Mouse (Mus musculus): ENCODE data around the gene Kif17. TPM values are rescaled to one million over a fixed set of nuclear protein-coding genes. Genes with fewer than 3 reads are reported as not detected.
A peak's percentile ranks its signal among the peaks of the same experiment; 100 is the strongest.
"Not testable (repeated sequence)": the region's sequence is repeated elsewhere in the genome, so short reads cannot be mapped to it uniquely, and the experiment has no call there.

Kif17 gene
- polyA plus RNA-seq, 1 experiment from 2014 or later, result 0.61 TPM

DNA sequence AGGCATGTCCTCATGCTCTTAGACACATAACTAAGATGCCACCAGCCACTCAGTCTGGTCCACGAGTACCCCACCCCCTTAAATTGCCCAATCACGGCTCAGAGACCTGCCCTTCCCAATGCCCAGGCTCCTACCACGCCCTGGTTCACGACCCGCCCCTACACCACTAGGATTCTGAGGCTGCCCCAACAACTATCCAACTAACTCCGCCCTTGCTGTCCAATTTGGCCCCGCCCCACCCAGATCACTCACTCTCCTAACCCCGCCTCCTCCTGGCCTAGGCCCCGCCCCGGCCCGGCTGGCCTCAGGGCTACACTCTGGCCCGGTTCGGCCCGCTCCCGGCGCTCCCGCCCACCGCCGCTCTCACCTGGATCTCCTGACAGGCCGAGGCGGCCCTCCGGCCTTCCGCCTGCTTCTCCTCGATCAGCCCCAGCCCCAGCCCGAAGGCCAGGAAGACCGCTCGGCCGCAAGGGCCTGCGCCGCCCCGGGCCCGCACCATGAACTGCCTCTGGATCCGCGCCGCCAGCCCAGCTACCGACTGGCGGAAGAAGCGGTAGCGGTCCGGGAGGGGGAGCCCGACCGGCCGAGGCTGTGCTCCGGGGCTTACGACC lies 75.3 kb downstream of the Kif17 start:
- WGBS, result under 1% methylated on average over 45 of the region's 45 CpGs
- ATAC-seq, result peak; percentile 89
- peak; percentile 87 for DNase-seq (ENCODE audit: low spot score)
- peak overlapping the region; percentile 56 for H3K4me2 ChIP-seq (ENCODE audit: low read length)
- peaks cover 4% of the 10 kb centered on the region; the same call in 1 of the 2 replicates for H3K4me1 ChIP-seq (ENCODE audit: control insufficient read depth, insufficient read depth, low read length)
- peak overlapping the region; percentile 95 for H3K27ac ChIP-seq (ENCODE audit: low read depth, low read length)
- H3K36me3 ChIP-seq (ENCODE audit: control insufficient read depth, insufficient read depth, low read length), result peaks cover 2% of the 10 kb centered on the region; the same call in 1 of the 2 replicates
- H3K27me3 ChIP-seq (replicated peaks; ENCODE audit: control insufficient read depth, insufficient read depth, low read length), result no peaks in the 10 kb centered on the region
- peak overlapping the region; percentile 88 for H3K9ac ChIP-seq (ENCODE audit: low read length)
- no peaks in the 10 kb centered on the region for H3K9me3 ChIP-seq (replicated peaks; ENCODE audit: control insufficient read depth, low read length)
- H3K4me3 ChIP-seq (ENCODE audit: low read depth, low read length), result peak overlapping the region; percentile 79

GRCm38 (mm10) chr4:138326077-138326695 lies 76.0 kb downstream of the Kif17 start, which contains the start of gene Pink1:
Gene Pink1, minus strand, starts transcription at chr4:138326307.
- H3K9ac ChIP-seq (ENCODE audit: low read length), result peak within 1 kb of the TSS; percentile 88
- peak; percentile 87 for DNase-seq (ENCODE audit: low spot score)
- peak; percentile 80 for ATAC-seq
- H3K4me2 ChIP-seq (ENCODE audit: low read length), result peak within 1 kb of the TSS; percentile 56
- peak within 1 kb of the TSS; percentile 95 for H3K27ac ChIP-seq (ENCODE audit: low read depth, low read length)
- no peaks in the 10 kb centered on the region for H3K9me3 ChIP-seq (replicated peaks; ENCODE audit: control insufficient read depth, low read length)
- WGBS, result 5% methylated on average over 37 of the region's 41 CpGs
- H3K4me3 ChIP-seq (ENCODE audit: low read depth, low read length), result peak within 1 kb of the TSS; percentile 79
- H3K4me1 ChIP-seq (ENCODE audit: control insufficient read depth, insufficient read depth, low read length), result peaks cover 4% of the 10 kb centered on the region; the same call in 1 of the 2 replicates
- H3K36me3 ChIP-seq (ENCODE audit: control insufficient read depth, insufficient read depth, low read length), result no peaks in the 10 kb centered on the region
- 0 out of 2 replicates have a peak, but pooled peaks cover under 1% of the 10 kb centered on the region for H3K27me3 ChIP-seq (replicated peaks; ENCODE audit: control insufficient read depth, insufficient read depth, low read length)

GRCm38 (mm10) chr4:138327155-138327554 lies 76.9 kb downstream of the Kif17 start:
- not testable (repeated sequence) for H3K36me3 ChIP-seq (ENCODE audit: control insufficient read depth, insufficient read depth, low read length); H3K9ac ChIP-seq (ENCODE audit: low read length); ATAC-seq; H3K9me3 ChIP-seq (replicated peaks; ENCODE audit: control insufficient read depth, low read length); DNase-seq (ENCODE audit: low spot score); H3K4me2 ChIP-seq (ENCODE audit: low read length); H3K27me3 ChIP-seq (replicated peaks; ENCODE audit: control insufficient read depth, insufficient read depth, low read length); H3K4me3 ChIP-seq (ENCODE audit: low read depth, low read length); H3K27ac ChIP-seq (ENCODE audit: low read depth, low read length); H3K4me1 ChIP-seq (ENCODE audit: control insufficient read depth, insufficient read depth, low read length)
- WGBS, result 53% methylated on average over 7 of the region's 12 CpGs

- H3K4me3 ChIP-seq (ENCODE audit: low read depth, low read length), result no peak overlapping the region
- H3K27ac ChIP-seq (ENCODE audit: low read depth, low read length), result no peak overlapping the region
- ATAC-seq, result no peak
- DNase-seq (ENCODE audit: low spot score), result no peak
- no peak overlapping the region for H3K9ac ChIP-seq (ENCODE audit: low read length)
- 0 out of 2 replicates have a peak, but pooled peaks cover 4% of the 10 kb centered on the region for H3K27me3 ChIP-seq (replicated peaks; ENCODE audit: control insufficient read depth, insufficient read depth, low read length)
- no peaks in the 10 kb centered on the region for H3K36me3 ChIP-seq (ENCODE audit: control insufficient read depth, insufficient read depth, low read length)
- peak overlapping the region; percentile 41 for H3K4me2 ChIP-seq (ENCODE audit: low read length)
- H3K4me1 ChIP-seq (ENCODE audit: control insufficient read depth, insufficient read depth, low read length), result peaks cover 4% of the 10 kb centered on the region; the same call in 1 of the 2 replicates
- no peaks in the 10 kb centered on the region for H3K9me3 ChIP-seq (replicated peaks; ENCODE audit: control insufficient read depth, low read length)
- WGBS, result 70% methylated on average over 7 of the region's 7 CpGs
Measured at GRCm38 (mm10) chr4:138327891-138328470, 77.7 kb downstream of the Kif17 start.

GRCm38 (mm10) chr4:138330264-138330671 lies 80.0 kb downstream of the Kif17 start:
- Histone ChIP-seq H3K4me3 (ENCODE audit: low read depth, low read length) (no peak overlapping the region), H3K36me3 (ENCODE audit: control insufficient read depth, insufficient read depth, low read length) (no peaks in the 10 kb centered on the region), H3K4me1 (ENCODE audit: control insufficient read depth, insufficient read depth, low read length) (no peaks in the 10 kb centered on the region; the same call in 1 of the 2 replicates), H3K9me3 (replicated peaks; ENCODE audit: control insufficient read depth, low read length) (no peaks in the 10 kb centered on the region), H3K9ac (ENCODE audit: low read length) (no peak overlapping the region), H3K4me2 (ENCODE audit: low read length) (no peak overlapping the region), H3K27me3 (replicated peaks; ENCODE audit: control insufficient read depth, insufficient read depth, low read length) (0 out of 2 replicates have a peak, but pooled peaks cover 4% of the 10 kb centered on the region), H3K27ac (ENCODE audit: low read depth, low read length) (no peak overlapping the region)
- ATAC-seq, result no peak
- DNase-seq (ENCODE audit: low spot score), result no peak
- WGBS, result 11% methylated on average over 15 of the region's 15 CpGs

DNA sequence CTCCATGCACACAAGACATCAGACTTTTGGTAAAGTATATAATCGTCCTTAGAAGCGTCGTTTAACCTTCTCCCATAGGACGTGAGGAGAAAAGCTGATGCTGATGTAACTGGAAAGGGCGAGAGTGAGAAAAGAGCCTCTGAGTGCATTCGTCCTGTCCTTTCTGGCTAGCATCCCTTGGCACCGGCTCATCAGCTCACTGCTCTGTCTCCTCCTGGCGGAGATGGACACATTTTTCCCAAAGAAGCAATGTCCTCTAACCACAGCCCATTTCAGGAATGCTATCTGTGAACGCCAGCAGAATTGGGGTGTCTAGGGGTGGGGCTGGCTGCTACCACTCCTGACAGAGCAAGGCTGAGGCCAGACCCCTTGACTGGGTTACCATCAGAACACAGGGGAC lies 81.4 kb downstream of the Kif17 start:
- 0 out of 2 replicates have a peak, but pooled peaks cover 4% of the 10 kb centered on the region for H3K27me3 ChIP-seq (replicated peaks; ENCODE audit: control insufficient read depth, insufficient read depth, low read length)
- ATAC-seq (no peak), DNase-seq (ENCODE audit: low spot score) (no peak)
- H3K9ac ChIP-seq (ENCODE audit: low read length), result no peak overlapping the region
- H3K9me3 ChIP-seq (replicated peaks; ENCODE audit: control insufficient read depth, low read length), result no peaks in the 10 kb centered on the region
- 78% methylated on average over 9 of the region's 9 CpGs for WGBS
- no peaks in the 10 kb centered on the region for H3K36me3 ChIP-seq (ENCODE audit: control insufficient read depth, insufficient read depth, low read length)
- no peak overlapping the region for H3K27ac ChIP-seq (ENCODE audit: low read depth, low read length)
- H3K4me3 ChIP-seq (ENCODE audit: low read depth, low read length), result no peak overlapping the region
- no peak overlapping the region for H3K4me2 ChIP-seq (ENCODE audit: low read length)
- no peaks in the 10 kb centered on the region for H3K4me1 ChIP-seq (ENCODE audit: control insufficient read depth, insufficient read depth, low read length)

DNA sequence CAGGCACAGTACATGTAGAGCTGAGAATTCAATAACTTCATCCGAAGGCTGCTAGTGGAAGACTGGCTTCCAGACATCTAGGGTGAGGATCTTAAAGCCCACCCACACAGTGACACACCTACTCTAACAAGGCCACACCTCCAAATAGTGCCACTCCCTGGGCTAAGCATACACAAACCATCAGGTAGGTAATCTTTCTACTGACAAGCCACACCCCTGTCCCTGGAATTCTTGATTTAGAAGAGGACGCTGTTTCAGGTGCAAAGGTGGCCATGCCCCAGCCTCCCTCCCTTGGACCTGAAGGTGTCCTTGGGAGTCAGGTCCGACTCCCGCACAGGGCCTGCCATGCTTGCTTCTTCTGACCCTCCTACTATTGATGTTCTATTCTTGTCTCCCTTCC lies 82.9 kb downstream of the Kif17 start:
- no peak overlapping the region for H3K4me3 ChIP-seq (ENCODE audit: low read depth, low read length)
- H3K27me3 ChIP-seq (replicated peaks; ENCODE audit: control insufficient read depth, insufficient read depth, low read length), result 0 out of 2 replicates have a peak, but pooled peaks cover 4% of the 10 kb centered on the region
- no peak overlapping the region for H3K9ac ChIP-seq (ENCODE audit: low read length)
- H3K9me3 ChIP-seq (replicated peaks; ENCODE audit: control insufficient read depth, low read length), result no peaks in the 10 kb centered on the region
- H3K4me2 ChIP-seq (ENCODE audit: low read length), result no peak overlapping the region
- 84% methylated on average over 4 of the region's 4 CpGs for WGBS
- DNase-seq (ENCODE audit: low spot score), result no peak
- H3K36me3 ChIP-seq (ENCODE audit: control insufficient read depth, insufficient read depth, low read length), result no peaks in the 10 kb centered on the region
- H3K27ac ChIP-seq (ENCODE audit: low read depth, low read length), result no peak overlapping the region
- ATAC-seq, result no peak
- no peaks in the 10 kb centered on the region for H3K4me1 ChIP-seq (ENCODE audit: control insufficient read depth, insufficient read depth, low read length)

DNA sequence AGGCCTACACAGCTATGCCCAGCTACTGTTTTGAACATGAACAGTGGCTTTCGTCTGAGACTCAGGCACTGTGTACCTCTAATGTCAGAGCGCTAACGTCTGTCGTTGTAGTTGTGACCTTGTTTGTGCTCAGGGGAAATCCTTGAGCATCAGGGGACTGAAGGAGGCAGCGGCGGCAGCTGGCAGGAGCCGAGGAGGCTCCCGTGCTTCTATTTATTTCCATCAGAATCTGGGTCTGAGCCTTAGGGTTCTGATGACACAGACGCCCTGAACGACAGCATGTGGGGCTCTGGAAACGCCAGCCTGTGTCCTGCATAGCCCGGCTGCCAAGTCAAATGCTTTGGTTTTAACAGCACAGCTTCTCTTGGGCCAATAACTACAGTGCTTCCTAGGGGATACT lies 84.8 kb downstream of the Kif17 start:
- Histone ChIP-seq H3K4me2 (ENCODE audit: low read length) (no peak overlapping the region), H3K27me3 (replicated peaks; ENCODE audit: control insufficient read depth, insufficient read depth, low read length) (0 out of 2 replicates have a peak, but pooled peaks cover 4% of the 10 kb centered on the region), H3K36me3 (ENCODE audit: control insufficient read depth, insufficient read depth, low read length) (no peaks in the 10 kb centered on the region), H3K9me3 (replicated peaks; ENCODE audit: control insufficient read depth, low read length) (no peaks in the 10 kb centered on the region), H3K27ac (ENCODE audit: low read depth, low read length) (no peak overlapping the region), H3K4me3 (ENCODE audit: low read depth, low read length) (no peak overlapping the region), H3K4me1 (ENCODE audit: control insufficient read depth, insufficient read depth, low read length) (no peaks in the 10 kb centered on the region), H3K9ac (ENCODE audit: low read length) (no peak overlapping the region)
- DNase-seq (ENCODE audit: low spot score) (no peak), ATAC-seq (no peak)
- 88% methylated on average over 12 of the region's 12 CpGs for WGBS
